Mouse (Mus musculus): ENCODE results near the gene Cxcr4. TPM values are rescaled to one million over a fixed set of nuclear protein-coding genes. Genes with fewer than 3 reads are reported as not detected.

Gene Cxcr4
- polyA plus RNA-seq (2017; shearing (Covaris generic)): 9.2 TPM

DNA sequence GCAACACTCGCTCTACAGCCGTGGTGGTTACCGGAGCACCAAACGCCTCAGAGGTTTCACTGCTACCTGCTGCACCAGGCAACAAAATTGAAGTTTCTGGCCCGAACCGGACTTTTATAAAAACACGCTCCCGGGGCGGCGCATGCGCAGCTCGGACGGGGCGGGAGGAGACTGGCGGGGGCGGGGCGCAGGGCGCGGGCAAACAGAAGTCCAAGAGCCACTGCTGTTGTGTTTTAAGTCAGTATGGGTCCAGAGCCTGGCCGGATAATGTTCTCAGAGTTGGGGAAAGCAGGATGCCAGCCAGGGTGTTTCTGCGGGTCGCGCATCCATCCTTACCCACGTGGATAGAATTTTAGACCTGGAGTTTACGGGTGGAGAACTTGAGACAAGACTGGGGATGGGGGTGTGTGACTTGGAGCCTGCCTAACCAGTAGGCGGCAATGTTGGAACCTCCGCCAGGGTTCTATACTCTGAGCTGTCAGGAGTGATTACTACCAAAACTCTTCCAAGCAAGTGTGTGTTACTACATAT, at the start of gene Cxcr4:
Gene Cxcr4, minus strand, starts transcription at position 83 of the 531 bp plus-strand sequence.

Other genes with a start within 250 kb of the Cxcr4 start
- gene Mcm6, start 232.6 kb downstream of the Cxcr4 start, polyA plus RNA-seq (2017; shearing (Covaris generic)): 146 TPM
- gene Dars, start 174.9 kb downstream of the Cxcr4 start, polyA plus RNA-seq (2017; shearing (Covaris generic)): 182 TPM

Measured in CD4-positive, CD25-positive, alpha-beta regulatory T cell (primary cell).